Mouse (Mus musculus): ENCODE results near the gene Dhx40.

DNA sequence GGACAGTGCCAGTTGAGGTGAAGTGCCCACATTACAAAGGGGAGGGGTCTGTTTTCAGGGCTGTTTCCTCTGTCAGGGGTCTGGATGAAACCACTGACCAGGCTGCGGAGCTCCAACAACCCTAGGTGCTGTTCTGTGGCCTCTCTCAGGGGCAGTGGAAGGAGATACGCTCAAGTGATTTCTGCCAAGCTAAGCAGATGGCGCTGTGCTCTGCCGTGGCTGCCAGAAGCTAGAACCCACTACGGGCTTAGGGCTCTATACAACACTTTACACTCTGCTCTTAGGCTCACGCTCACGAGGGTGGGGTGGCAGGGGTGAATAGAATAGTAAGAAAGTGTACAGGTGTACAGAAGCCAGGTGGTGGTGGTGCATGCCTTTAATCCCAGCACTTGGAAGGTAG is 26.5 kb upstream of the Dhx40 start:
- TF ChIP-seq POLR2A (IDR thresholded peaks at IDR 0.05; ENCODE audit: borderline replicate concordance, extremely low read depth, low read depth, low read length), result no peak
- no peak for TF ChIP-seq CTCF (IDR thresholded peaks at IDR 0.05; ENCODE audit: insufficient read depth, low read length)
